Mouse (Mus musculus) left cerebral cortex, postnatal 10 days (tissue): ENCODE data around the gene Smurf1. TPM values are rescaled to one million over a fixed set of nuclear protein-coding genes. Genes with fewer than 3 reads are reported as not detected.

ENCODE experiments used
- DNase-seq, 2 experiments: peaks; one replicate each; pipeline ENCODE4 v3.0.0; 2021 to 2022; ENCODE audit warnings: low spot score in 2 of 2, mixed read lengths in 1 of 2; ENCODE audit errors: extremely low spot score in 1 of 2
- intact Hi-C: fragments of 180-260 bp; cut with DNase I; formaldehyde crosslinking; loops from one replicate; pipeline ENCODE4 v1.15.1; 2025
- total RNA-seq, 2 experiments: library from RNA; stranded (reverse); gene quantifications; 2 replicates each; pipeline ENCODE4 v1.2.3; 2021

The Smurf1 gene
- total RNA-seq, 2 experiments from 2014 or later = 39.4 to 40.2 TPM

DNA sequence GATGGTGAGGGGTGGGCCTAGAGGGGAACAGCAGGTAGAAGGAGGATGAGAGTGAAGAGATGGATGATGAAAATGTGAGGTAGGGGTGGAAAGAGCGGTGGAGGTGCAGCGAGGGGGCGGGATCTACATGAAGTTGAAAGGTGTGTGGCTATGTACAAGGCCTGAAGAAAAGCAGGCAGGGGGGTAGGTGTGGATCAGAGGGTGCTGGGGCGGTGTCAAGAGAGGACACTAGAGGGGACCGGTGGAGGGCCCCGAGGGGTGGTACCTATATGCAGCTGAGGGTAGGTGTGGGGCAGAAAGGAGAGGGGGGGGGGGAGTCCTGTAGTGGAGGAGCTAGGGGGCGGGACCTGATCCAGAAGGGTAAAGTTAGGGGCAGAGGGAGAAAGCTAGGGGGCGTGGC, 1.2 kb downstream of the Smurf1 start:
- no peak for DNase-seq
- intact Hi-C loops = no loop called here

DNA sequence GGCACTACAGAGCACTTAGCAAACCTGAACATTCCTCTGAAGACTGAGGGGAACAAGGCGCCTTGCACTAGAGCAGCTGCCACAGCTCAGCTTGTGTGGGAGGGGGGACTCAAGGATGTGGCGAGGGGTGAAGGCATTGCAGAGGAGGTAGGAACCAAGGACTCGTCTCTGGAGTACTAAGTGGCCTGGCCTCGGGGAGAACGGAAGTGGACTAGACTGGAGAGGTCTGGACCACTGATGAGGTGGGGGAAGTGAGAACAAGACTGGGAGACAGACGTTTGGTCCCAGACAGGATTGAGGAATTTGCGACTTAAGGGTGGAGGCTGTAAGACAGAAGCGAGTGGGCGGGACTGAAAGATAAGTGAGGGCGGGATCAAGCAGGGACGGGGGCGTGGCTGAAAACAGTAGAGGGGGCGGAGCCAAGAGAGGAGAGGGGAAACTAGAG, 1.8 kb downstream of the Smurf1 start:
- intact Hi-C loops = no loop called here
- DNase-seq = peak; percentile 63 to 79

DNA sequence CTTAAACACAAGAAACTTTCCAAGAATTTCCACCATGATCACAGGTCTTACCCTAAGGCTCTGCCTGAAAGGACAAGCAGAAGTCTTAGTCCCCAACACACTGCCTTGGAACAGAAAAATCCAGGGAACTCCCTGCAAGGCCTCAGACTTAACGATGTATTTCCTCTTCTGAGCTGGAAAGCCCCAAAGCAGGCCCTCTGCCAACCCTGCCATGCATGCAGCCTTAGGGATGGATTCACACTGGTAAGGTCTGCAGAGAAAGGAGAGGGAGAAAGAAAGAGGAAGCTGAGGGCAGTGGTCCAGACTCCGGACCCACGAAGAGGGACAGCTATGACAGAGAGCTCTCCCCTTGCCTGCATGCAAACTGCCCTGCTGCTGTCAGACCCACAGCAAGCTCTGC, 2.2 kb downstream of the Smurf1 start:
- DNase-seq = peak in 1 of 2 experiments; percentile 54
- intact Hi-C loops = no loop called here

DNA sequence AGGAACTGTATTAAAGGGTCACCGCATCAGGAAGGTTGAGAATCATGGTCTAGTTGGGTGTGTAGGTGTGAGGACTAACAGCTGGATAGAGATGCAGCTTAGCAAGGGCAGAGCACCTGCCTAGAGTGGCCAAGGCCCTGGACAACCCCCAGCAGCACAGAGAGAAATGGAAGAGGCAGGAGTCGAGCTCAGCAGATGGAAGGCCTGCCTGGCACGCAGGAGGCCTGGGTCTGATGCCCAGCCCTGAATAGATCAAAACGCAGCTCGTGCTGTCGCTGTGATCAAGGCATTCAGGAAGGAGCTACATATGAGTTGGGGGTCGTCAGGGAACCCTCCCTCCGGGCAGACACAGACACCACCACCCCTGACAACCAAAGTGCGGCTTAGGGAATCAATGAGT, 7.4 kb downstream of the Smurf1 start:
- intact Hi-C loops = no loop called here
- DNase-seq = no peak

DNA sequence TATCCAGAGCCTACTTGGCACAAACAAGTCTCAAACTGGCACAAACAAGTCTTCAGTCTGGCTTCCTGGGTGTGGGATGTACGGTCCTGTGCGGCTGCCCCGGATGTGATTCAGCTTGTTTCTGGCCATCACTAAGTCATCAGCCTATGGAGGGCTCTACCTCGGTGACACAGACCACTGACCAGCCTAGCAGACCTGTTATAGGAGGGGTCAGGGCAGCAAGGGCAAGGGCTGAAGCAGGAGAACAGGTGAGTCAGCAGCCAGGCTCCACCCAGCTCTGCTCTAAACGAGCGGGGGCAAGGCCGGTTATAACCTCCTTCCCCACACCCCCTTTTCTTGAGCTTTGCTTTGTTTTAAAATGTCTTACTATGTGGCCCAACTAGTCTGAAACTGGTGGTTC, 11.2 kb downstream of the Smurf1 start:
- intact Hi-C loops = no loop called here
- DNase-seq = no peak

DNA sequence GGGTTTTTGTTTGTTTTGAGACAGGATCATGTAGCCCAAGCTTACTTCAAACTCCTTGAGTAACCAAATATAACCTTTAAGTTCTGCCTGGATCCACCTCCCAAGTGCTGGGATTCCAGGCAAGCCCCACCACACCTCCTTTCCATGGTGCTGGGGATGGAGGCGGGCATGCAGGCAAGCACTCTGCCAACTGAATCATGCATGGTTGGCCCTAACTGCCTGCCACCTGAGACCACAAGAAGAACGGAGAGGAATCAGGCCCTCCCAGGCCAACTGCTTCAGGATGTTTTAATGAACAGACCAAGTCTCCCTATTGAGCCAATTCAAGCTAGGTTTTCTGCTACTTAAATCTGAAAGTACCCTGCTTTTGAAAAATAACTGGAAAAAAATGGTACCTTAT, 13.1 kb downstream of the Smurf1 start:
- intact Hi-C loops = no loop called here
- DNase-seq = no peak

DNA sequence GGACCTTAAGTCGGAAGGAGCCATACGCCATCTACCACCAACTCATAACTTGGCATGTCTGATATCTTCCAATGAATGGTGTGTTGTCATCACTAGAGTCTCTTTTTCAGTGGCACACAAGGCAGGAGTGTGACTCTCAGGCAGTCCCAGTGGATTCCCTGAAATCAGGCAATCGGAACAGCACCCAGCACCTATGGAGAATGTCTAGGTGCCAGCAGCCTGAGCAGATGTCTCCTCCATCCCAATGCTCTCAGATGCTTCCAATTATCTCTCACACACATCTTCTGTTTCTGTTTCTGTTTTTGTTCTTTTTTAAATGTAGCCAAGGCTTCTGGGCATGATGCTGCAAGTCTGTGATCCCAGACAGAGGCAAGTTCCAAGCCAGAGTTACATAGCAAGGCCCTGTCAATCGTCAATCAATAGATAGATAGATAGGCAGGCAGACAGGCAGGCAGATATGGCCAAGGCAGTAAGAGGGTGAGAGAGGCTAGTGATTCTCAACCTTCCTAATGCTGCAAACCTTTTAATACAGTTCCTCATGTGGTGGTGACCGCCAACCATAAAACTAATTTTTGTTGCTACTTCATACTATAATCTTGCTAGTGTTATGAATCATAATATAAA, 15.1 kb downstream of the Smurf1 start:
- DNase-seq = no peak
- intact Hi-C loops = no loop called here

DNA sequence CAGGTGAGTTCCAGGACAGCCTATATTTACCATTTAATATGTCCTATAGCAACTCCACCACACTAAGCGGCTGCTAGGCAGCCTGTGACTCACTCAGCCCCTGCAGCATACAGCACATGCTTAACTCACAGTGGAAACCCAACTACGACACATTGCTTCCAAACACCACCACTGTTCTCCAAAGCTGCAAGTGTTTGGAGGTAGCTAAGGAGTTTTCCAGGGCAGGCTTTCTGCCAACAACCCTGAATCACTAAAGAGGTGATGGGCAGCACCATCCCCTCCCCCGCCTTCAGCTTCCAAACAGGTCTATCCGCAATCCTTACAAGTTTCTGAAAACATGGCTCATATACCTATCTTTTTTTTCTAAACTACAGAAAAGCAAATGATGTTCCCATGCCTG, 15.8 kb downstream of the Smurf1 start:
- intact Hi-C loops = no loop called here
- no peak for DNase-seq

DNA sequence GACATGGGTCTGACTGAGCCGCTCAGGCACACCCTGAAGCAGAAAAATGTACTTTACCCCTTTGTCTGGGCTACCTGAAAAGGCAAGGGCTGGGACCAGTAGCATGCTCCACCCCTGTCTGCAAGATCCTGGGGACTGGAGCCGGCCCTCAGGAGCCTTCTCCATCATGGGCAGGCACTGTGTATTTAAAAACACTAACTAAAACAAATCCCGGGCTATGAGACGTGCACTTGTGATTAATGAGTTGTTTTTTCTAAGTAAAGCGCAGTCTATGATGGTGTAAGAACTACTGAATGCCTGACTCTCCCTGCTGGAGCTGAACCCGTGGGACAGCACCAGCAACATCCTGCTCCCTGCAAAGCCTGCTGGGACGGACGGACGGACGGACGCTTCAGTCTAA, 17.2 kb downstream of the Smurf1 start:
- no peak for DNase-seq
- intact Hi-C loops = no loop called here

DNA sequence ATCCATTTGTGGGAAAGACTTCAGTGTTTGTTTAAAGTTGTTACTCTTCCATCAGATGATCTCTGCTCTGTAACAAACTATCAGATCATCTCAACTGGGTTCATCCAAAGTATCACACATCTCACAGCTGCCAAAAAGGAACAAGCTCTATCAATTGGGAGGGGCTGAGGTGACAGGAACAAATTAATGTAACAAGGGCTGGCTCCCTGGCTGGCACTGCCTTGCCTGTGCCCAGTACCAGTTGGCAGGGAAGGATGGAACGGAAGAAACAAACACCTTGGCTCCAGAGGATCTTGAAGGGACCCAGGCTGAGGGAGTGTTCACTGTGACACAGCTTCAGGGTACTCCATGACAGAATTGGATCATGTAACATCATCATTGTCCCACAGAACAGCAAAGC, 17.6 kb downstream of the Smurf1 start:
- intact Hi-C loops = no loop called here
- DNase-seq = no peak

DNA sequence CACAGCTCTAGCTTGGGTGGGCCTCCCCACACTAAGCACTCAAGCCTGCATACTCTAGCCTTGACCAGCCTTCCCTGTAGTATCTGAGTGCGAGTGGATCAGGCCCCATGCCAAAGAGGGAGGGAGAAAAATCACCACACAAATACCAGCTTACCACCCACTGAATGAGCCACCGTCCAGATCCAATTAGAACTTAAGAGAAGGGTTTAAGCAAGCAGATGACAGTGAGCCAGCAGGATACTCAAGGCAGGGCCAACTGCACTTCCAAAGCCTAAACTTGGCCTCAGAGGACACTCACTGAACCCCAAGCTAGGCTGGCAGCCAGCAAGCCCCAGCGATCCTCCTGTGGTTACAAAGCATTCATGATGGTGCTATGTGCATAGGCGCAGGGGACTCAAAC, 19.6 kb downstream of the Smurf1 start:
- intact Hi-C loops = no loop called here
- no peak for DNase-seq

DNA sequence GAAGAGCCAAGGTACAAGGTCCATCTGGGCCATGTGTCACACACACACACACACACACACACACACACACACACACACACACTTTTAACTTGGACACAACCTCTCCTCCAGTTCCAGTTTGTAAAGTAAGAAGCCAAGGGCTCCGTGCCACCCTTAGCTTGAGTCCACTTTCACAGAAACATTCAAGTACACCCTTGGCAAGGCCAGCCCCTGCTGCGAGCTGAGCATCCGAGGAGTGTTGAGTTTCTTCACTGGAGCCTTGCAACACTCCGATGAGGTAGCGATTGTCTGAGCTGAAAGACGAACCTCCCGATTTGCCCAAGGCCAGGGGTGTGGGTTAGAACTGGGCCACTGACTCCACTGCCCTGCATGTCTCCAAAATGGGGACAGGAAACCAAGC, 20.7 kb downstream of the Smurf1 start:
- DNase-seq = no peak
- intact Hi-C loops = no loop called here

DNA sequence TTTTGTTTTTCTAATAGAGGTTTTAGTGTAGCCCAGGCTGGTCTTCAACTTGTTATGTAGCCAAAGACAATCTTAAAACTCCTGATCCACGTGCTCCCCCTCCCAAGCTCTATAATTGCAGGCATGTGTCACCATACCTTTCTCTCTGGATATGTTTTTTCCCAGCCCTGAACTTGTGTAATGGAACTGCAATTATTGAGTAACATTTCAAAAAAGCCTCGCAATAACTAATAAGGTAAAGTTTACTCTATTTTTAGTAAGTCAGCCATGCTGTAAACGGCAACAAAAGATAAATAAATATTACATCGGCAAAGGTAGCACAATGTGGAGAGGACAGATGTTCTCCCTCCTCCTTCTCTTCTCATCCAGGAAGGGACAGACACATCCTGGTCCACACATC, 21.3 kb downstream of the Smurf1 start:
- intact Hi-C loops = no loop called here
- DNase-seq = no peak

DNA sequence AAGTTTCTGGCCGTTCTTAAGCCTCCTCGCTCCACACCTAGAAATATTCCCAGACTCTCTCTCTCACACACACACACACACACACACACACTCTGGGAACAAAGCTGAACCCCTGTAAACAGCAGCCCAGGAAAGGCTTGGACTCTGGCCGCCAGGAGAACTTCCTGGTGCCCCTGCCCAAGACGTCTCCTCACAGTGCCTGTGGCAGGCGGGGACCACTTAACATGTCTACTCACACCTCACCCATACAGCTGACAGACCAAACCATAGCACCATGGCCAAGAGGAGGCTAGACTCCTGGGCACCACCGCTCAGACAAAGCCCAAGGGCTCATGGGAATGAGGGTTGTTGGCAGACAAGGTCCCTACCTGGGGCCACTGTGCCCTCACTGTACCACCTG, 22.3 kb downstream of the Smurf1 start:
- DNase-seq = no peak
- intact Hi-C loops = no loop called here

DNA sequence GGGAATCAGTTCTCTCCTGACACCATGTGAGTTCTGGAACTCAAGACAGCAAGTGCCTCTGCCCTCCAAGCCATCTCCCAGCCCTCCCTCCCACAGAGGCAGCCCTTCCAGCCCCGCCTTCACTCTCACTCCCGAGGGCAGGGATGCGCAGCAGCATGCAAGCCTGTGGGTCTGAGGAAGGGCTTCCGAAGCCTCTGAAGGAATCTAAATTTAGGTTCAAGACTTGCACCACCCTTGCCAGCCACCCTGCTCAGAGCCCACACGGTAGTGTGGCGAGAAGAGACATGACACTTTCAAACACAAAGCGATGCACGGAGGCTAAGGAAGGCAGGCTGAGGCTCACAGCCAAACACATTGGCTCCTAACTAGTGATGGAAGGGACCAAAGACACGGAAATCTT, 23.2 kb downstream of the Smurf1 start:
- no peak for DNase-seq
- intact Hi-C loops = no loop called here

DNA sequence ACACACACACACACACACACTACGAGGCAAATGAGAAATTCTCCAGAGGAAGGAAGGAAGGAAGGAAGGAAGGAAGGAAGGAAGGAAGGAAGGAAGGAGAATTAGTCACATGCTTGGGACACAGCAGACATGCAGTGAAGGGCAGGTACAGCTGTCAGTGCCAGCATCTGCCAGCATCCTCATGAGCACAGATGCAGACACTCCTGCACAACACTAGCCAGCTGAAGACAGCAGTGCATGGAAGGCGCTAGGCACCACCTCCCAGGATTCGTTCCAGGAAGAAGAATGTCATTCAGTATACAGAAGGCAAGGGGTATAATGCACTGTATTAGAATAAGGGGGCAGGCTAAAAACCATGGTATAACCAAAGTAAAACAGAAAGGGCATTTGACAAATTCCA, 24.7 kb downstream of the Smurf1 start:
- intact Hi-C loops = no loop called here
- no peak for DNase-seq

DNA sequence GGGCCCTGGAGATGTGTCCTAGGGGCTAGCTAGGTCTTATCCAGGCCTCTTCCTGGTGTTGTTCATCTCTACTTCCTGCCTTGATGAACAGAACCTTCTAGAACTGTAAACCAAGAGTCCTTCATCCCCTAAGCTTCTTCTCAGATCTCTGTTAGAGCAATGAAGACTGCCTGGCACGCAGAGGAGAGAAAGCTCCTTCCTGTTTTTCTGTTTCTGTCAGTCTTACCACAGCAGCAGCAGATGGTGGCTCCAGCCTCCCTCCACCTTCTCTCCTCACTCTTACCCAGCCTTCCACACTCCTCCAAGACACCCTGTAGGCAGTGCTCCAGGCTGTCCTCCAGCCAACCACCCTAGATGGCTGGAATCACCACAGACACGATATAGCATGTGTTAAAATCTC, 28.3 kb downstream of the Smurf1 start:
- peak in 1 of 2 experiments; percentile 41 for DNase-seq

DNA sequence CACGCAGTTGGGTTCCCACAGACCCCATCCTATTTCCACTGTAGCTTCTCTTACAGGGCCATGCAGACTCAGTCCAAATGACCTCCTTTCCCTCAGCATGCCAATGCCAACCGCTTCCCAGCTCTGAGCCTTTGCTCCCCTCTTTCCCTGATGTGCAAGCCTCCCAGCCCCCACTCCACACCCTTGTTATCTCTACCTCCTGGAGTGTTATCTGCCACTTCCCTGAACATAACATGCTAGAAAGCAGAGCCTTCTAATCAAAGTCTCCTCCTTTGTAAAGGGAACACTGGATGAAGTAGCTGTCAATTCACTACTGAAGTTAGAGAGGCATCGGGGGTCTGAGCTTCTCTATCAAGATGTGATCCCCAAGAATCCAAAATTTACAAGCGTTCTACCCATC, 32.2 kb downstream of the Smurf1 start:
- DNase-seq = no peak
- intact Hi-C loops = no loop called here

More for the DNA sequence above, 28.3 kb downstream of the Smurf1 start:
- intact Hi-C loops = no loop called here

DNA sequence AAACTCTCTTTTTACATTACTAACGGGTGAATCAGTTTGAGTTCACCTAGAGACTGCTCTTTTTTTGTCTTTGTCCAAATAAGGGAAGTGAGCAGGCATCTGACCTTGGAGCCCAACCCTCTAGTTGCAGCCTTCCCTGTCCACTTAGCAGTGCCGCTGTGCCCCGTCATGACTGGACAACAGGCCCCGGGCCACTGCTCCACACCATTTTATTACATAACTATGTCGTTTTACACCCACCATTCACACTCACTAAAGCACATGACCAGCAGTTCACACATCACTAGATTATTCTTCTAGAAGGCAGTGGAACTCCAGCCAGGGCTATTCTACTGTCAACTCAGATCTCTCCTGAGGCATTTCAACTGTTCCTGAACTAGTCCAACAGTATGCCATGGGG, 33.8 kb downstream of the Smurf1 start:
- intact Hi-C loops = no loop called here
- DNase-seq = no peak

DNA sequence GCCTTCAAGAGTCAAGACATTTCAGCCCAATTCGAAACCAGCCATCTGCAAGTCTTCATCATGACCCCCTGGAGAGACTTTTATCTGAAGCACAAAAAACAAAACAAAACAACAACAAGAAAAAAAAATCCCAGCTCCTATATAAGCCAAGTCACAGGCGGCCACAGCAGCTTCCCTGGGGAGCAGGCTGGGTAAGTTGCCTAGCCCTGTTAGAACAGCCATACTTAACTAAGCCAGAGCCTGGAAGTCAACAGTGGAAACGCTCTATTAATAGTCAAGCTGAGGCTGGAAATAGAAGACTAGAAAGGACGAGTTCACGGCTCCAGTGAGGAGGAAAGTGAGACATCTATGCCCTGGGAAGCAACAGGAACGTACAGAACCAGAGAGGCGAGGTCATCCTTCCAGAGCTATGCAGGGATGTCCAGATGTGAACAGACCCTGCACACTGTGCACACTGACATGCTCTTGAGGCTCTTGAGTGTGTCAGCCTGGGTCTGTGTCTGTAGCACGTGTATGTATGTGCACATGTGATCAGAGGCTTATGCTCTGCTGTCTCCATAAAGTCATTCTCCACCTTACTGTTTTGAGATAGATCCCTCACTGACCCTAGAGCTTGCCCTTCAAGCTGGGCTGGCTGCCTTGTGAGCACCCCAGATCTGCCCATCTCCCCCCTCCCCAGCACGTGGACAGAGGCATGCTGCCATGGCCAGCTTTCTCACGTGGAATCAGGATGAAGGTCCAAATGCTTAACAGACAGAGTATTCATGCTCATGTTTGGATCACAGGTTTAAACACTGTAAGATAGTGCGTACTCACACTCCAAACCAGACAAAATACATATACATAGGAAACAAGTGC, 36.6 kb downstream of the Smurf1 start:
- intact Hi-C loops = no loop called here
- no peak for DNase-seq

DNA sequence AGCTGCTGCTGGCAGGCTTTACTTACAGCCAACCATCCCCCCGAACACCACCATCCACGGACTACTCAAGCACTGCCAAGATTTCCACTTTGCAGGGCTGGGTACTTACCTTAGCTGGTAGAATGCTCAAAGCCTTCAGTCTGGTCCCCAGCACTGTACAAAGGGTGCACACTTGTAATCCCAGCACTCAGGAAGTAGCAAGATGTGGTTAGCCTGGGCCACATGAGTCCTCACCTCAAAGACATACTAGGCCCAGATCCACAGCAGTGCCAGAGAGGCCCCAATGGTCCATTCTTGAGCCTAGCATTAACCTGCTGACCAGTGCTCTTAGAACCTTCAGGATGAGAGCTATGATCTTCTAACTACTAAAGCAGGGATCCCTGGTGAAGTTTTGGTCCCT, 39.4 kb downstream of the Smurf1 start:
- DNase-seq = no peak
- intact Hi-C loops = no loop called here
